Mouse (Mus musculus) forebrain, embryonic 11.5 days (tissue): ENCODE results near the gene Ogfod3. TPM values are rescaled to one million over a fixed set of nuclear protein-coding genes. Genes with fewer than 3 reads are reported as not detected.
A peak's percentile ranks its signal among the peaks of the same experiment; 100 is the strongest.

ENCODE experiments used
- ATAC-seq: fragments of 200-750 bp; cut with Nextera tagmentation; replicated peaks from 2 replicates; pipeline ENCODE4 v1.8.0; 2017; ENCODE audit warnings: moderate TSS enrichment; ENCODE audit not compliant: low FRiP score
- DNase-seq: peaks from one replicate; pipeline ENCODE4 v3.0.0-alpha.2; 2017; ENCODE audit warnings: low spot score
- H3K27ac ChIP-seq: fragments of 300-500 bp; sonication (generic); 2 replicates; pipeline ENCODE4 v1.5.1; 2014; ENCODE audit warnings: low read depth, low read length
- H3K27me3 ChIP-seq: fragments of 300-500 bp; sonication (generic); 2 replicates; pipeline ENCODE4 v1.6.1; 2014; ENCODE audit warnings: mild to moderate bottlenecking, low read length, mixed read lengths; ENCODE audit not compliant: control insufficient read depth, insufficient read depth
- H3K36me3 ChIP-seq: fragments of 300-500 bp; sonication (generic); 2 replicates; pipeline ENCODE4 v1.6.1; 2014; ENCODE audit warnings: mild to moderate bottlenecking, low read length, moderate library complexity, mixed read lengths; ENCODE audit not compliant: control insufficient read depth, insufficient read depth
- H3K4me1 ChIP-seq: fragments of 300-500 bp; sonication (generic); replicated peaks from 2 replicates; pipeline ENCODE4 v1.6.1; 2014; ENCODE audit warnings: low read length, mixed read lengths; ENCODE audit not compliant: control insufficient read depth, insufficient read depth
- H3K4me2 ChIP-seq: fragments of 300-500 bp; sonication (generic); 2 replicates; pipeline ENCODE4 v1.6.1; 2014; ENCODE audit warnings: low read depth, mild to moderate bottlenecking, low read length, moderate library complexity, mixed read lengths; ENCODE audit not compliant: severe bottlenecking
- H3K4me3 ChIP-seq: fragments of 300-500 bp; sonication (generic); 2 replicates; pipeline ENCODE4 v1.5.1; 2014; ENCODE audit warnings: low read depth, low read length
- H3K9ac ChIP-seq: fragments of 300-500 bp; sonication (generic); 2 replicates; pipeline ENCODE4 v1.6.1; 2014; ENCODE audit warnings: low read length
- H3K9me3 ChIP-seq: fragments of 300-500 bp; sonication (generic); 2 replicates; pipeline ENCODE4 v1.6.1; 2016; ENCODE audit warnings: low read length, mixed read lengths; ENCODE audit not compliant: control insufficient read depth
- WGBS: fragments of 180-500 bp; shearing (Covaris S2); extraction: QIAGEN DNeasy Blood & Tissue Kit; methylation state at CpG from one replicate; pipeline ENCODE4 v1.1.7; 2014; 5-methylcytosine and 5-hydroxymethylcytosine counted together
- polyA plus RNA-seq: library from polyadenylated mRNA; unstranded; fragments of >200 nt; fragmentation: Nextera tagmentation; extraction: Ambion mirVana; gene quantifications from 2 replicates; pipeline ENCODE4 v1.2.1, GENCODE M21; 2014

Gene Ogfod3
- polyA plus RNA-seq, 1 experiment from 2014 or later: 20.3 TPM

- no peak overlapping the region for H3K27ac ChIP-seq
These were observed 27.9 kb downstream of the Ogfod3 start for GRCm38 (mm10) chr11:121176285-121177270.

GRCm38 (mm10) chr11:121174234-121174633 lies 30.3 kb downstream of the Ogfod3 start:
- Histone ChIP-seq H3K4me3 (no peak overlapping the region), H3K27me3 (no peaks in the 10 kb centered on the region), H3K9me3 (no peaks in the 10 kb centered on the region), H3K4me1 (no peaks in the 10 kb centered on the region; the same call in 1 of the 2 replicates), H3K27ac (no peak overlapping the region), H3K36me3 (no peaks in the 10 kb centered on the region), H3K9ac (no peak overlapping the region), H3K4me2 (no peak overlapping the region)
- 38% methylated on average over 3 of the region's 3 CpGs for WGBS
- ATAC-seq (peak; percentile 30; the same call in 1 of the 2 replicates), DNase-seq (no peak)

More at GRCm38 (mm10) chr11:121176285-121177270, 27.9 kb downstream of the Ogfod3 start:
- WGBS: 55% methylated on average over 12 of the region's 12 CpGs
- Histone ChIP-seq H3K36me3 (no peaks in the 10 kb centered on the region), H3K9me3 (no peaks in the 10 kb centered on the region), H3K4me2 (no peak overlapping the region), H3K9ac (no peak overlapping the region), H3K27me3 (no peaks in the 10 kb centered on the region), H3K4me1 (no peaks in the 10 kb centered on the region; the same call in 1 of the 2 replicates), H3K4me3 (no peak overlapping the region)
- peak; percentile 65; the same call in 1 of the 2 replicates for ATAC-seq
- peak; percentile 81 for DNase-seq

GRCm38 (mm10) chr11:121173203-121173602 lies 31.3 kb downstream of the Ogfod3 start:
- Histone ChIP-seq H3K9ac (no peak overlapping the region), H3K27me3 (no peaks in the 10 kb centered on the region), H3K36me3 (no peaks in the 10 kb centered on the region), H3K9me3 (no peaks in the 10 kb centered on the region), H3K4me2 (no peak overlapping the region), H3K4me1 (no peaks in the 10 kb centered on the region; the same call in 1 of the 2 replicates), H3K27ac (no peak overlapping the region), H3K4me3 (no peak overlapping the region)
- DNase-seq (no peak), ATAC-seq (no peak)
- 88% methylated on average over 5 of the region's 5 CpGs for WGBS

DNA sequence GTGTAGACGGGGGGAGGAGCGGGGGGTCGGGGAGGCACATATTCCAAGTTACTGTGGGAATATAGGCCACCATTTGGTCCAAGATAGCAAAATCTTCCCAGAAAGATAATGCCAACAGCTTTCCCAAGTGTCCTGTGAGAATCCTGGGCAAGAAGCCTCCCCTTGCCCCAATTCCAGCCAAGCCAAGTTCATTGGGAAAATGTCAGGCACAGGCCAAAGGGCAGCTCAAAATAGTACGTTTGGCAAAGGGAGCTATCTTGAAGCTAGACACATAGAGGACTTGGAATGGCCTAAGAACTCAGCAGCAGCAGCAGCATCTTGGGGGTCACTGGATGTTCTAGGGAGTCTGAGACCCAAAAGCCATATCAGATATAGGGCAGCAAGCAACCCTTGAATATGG lies 40.8 kb downstream of the Ogfod3 start:
- Histone ChIP-seq H3K4me1 (no peaks in the 10 kb centered on the region), H3K4me3 (no peak overlapping the region), H3K9me3 (no peaks in the 10 kb centered on the region), H3K36me3 (no peaks in the 10 kb centered on the region), H3K27me3 (no peaks in the 10 kb centered on the region), H3K27ac (no peak overlapping the region), H3K4me2 (no peak overlapping the region), H3K9ac (no peak overlapping the region)
- DNase-seq (no peak), ATAC-seq (no peak)
- WGBS: 87% methylated on average over 4 of the region's 4 CpGs

DNA sequence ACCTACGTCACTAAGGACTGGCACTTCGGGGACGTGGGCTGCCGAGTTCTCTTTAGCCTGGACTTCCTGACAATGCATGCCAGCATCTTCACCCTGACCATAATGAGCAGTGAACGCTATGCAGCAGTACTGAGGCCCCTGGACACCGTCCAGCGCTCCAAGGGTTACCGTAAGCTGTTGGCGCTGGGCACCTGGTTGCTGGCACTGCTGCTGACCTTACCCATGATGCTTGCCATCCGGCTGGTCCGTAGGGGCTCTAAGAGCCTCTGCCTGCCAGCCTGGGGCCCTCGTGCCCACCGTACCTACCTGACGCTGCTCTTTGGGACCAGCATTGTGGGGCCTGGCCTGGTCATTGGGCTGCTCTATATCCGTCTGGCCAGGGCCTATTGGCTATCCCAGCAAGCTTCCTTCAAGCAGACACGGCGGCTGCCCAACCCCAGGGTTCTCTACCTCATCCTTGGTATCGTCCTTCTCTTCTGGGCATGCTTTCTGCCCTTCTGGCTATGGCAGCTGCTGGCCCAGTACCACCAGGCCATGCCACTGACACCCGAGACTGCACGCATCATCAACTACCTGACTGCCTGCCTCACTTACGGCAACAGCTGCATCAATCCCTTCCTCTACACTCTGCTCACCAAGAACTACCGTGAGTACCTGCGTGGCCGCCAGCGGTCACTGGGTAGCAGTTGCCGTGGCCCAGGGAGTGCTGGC lies 43.7 kb downstream of the Ogfod3 start:
- no peak overlapping the region for H3K4me3 ChIP-seq
- H3K4me1 ChIP-seq: peaks cover 4% of the 10 kb centered on the region
- WGBS: 93% methylated on average over 26 of the region's 26 CpGs
- ATAC-seq: no peak
- H3K36me3 ChIP-seq: no peaks in the 10 kb centered on the region
- H3K9ac ChIP-seq: no peak overlapping the region
- no peaks in the 10 kb centered on the region for H3K9me3 ChIP-seq
- H3K27me3 ChIP-seq: peaks cover 20% of the 10 kb centered on the region
- no peak overlapping the region for H3K27ac ChIP-seq
- DNase-seq: no peak
- H3K4me2 ChIP-seq: no peak overlapping the region

DNA sequence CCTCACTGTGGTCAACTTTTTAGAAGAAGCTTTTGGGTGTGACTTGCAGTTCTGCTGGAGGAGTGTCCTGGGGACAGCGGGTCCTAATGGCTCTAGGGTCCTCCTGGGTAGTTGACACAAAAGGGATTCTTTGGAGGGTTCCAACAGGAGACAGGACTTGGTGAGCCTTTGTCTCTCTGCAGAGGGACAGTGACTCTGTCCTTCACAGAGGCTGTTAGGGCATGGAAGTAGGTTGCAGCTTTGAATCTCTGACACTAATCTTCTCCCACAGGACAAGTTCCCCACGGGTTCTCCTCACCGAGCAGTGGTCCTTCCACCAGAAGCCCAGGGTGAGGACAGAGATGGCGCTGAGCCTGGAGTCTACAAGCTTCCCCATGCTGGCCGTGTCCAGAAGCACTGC lies 44.5 kb downstream of the Ogfod3 start, which contains the start of gene Uts2r:
Uts2r (plus strand) TSS at position 301 of the 400 bp plus-strand sequence.
- 90% methylated on average over 5 of the region's 5 CpGs for WGBS
- Histone ChIP-seq H3K27ac (no peak within 1 kb of the TSS), H3K9ac (no peak within 1 kb of the TSS), H3K36me3 (no peaks in the 10 kb centered on the region), H3K27me3 (peaks cover 27% of the 10 kb centered on the region), H3K4me3 (no peak within 1 kb of the TSS), H3K4me1 (peaks cover 4% of the 10 kb centered on the region), H3K9me3 (no peaks in the 10 kb centered on the region), H3K4me2 (no peak within 1 kb of the TSS)
- ATAC-seq (no peak), DNase-seq (no peak)

DNA sequence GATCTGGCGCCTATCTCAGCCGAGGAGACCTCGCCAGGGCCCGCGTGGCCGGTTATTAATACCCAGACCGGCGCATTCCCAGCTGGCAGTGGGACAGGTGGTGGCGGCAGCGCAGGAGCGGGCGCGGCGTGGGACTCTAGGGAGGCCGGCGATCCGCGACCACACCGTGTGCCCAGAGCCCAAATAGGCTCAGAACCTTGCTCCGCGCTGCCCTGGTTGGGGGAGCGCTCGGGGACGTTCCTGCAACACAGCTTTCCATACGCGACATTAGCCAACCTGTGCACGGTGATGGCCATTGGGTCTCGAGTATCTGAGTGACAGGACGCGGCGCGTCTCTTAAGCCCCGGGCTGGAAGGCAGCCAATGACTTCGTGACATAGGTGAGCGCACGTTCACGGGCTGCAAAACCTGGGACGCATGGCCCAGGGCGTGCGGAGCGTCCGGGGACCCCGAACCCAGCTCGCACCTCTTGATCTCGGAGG lies 48.1 kb downstream of the Ogfod3 start:
- Histone ChIP-seq H3K4me1 (peaks cover 4% of the 10 kb centered on the region), H3K27me3 (peaks cover 27% of the 10 kb centered on the region), H3K4me2 (peak overlapping the region; percentile 71), H3K9ac (0 out of 2 replicates have a peak overlapping the region, but pooled peaks have one; percentile 16), H3K9me3 (no peaks in the 10 kb centered on the region), H3K36me3 (no peaks in the 10 kb centered on the region), H3K4me3 (peak overlapping the region; percentile 30), H3K27ac (no peak overlapping the region)
- DNase-seq (peak; percentile 60), ATAC-seq (no peak)
- WGBS: under 1% methylated on average over 45 of the region's 45 CpGs

GRCm38 (mm10) chr11:121154203-121154602 lies 50.3 kb downstream of the Ogfod3 start:
- Histone ChIP-seq H3K4me3 (no peak overlapping the region), H3K9ac (no peak overlapping the region), H3K27me3 (peaks cover 27% of the 10 kb centered on the region), H3K27ac (no peak overlapping the region), H3K9me3 (no peaks in the 10 kb centered on the region), H3K4me2 (no peak overlapping the region), H3K4me1 (peaks cover 4% of the 10 kb centered on the region), H3K36me3 (no peaks in the 10 kb centered on the region)
- ATAC-seq: no peak
- 18% methylated on average over 4 of the region's 4 CpGs for WGBS
- DNase-seq: no peak
